Mouse (Mus musculus) left cerebral cortex, postnatal 25 days (tissue): ENCODE results near the gene Gabpb2. TPM values are rescaled to one million over a fixed set of nuclear protein-coding genes. Genes with fewer than 3 reads are reported as not detected.
"Not testable (repeated sequence)": the region's sequence is repeated elsewhere in the genome, so short reads cannot be mapped to it uniquely, and the experiment has no call there.

Experiments
- DNase-seq, 2 experiments: peaks; one replicate each; pipeline ENCODE4 v3.0.0; 2022; ENCODE audit warnings: low spot score in 2 of 2, mixed read lengths in 1 of 2
- intact Hi-C: fragments of 180-260 bp; cut with DNase I; formaldehyde crosslinking; loops from one replicate; pipeline ENCODE4 v1.15.1; 2025
- microRNA-seq, 2 experiments: library from miRNA; unstranded; fragments of <30 nt; microRNA quantifications; one replicate each; pipeline ENCODE4 v1.2.0; 2022
- total RNA-seq, 2 experiments: library from RNA; stranded (reverse); gene quantifications; 2 replicates each; pipeline ENCODE4 v1.2.3; 2021

Gene Gabpb2
- total RNA-seq, 2 experiments from 2014 or later = 7.5 to 8.9 TPM

- intact Hi-C loops = no loop called here
- peak in 1 of 2 experiments; percentile 56 for DNase-seq
These were observed 82.7 kb downstream of the Gabpb2 start for GRCm38 (mm10) chr3:95135023-95135422.

- DNase-seq, intact Hi-C loops: not testable (repeated sequence)
These were observed 83.6 kb downstream of the Gabpb2 start for GRCm38 (mm10) chr3:95134133-95134532.

GRCm38 (mm10) chr3:95133680-95134101 is 84.0 kb downstream of the Gabpb2 start, which contains the start of the genes Scnm1 and Lysmd1:
Scnm1 (minus strand) TSS chr3:95134011.
Lysmd1 (plus strand) TSS chr3:95134088.
- intact Hi-C loops = loop anchor here (2.0 kb wide), 1 partner anchor 23 kb away; the partner anchor contains the start of gene Vps72
- DNase-seq = peak; percentile 88 to 98

GRCm38 (mm10) chr3:95133176-95133575 is 84.5 kb downstream of the Gabpb2 start:
- intact Hi-C loops = loop anchor here (2.0 kb wide), 1 partner anchor 22 kb away; the partner anchor contains the start of gene Vps72
- no peak for DNase-seq

- intact Hi-C loops = loop anchor here (2.0 kb wide), 1 partner anchor 22 kb away; the partner anchor contains the start of gene Vps72
- DNase-seq = not testable (repeated sequence)
These were observed 85.3 kb downstream of the Gabpb2 start for GRCm38 (mm10) chr3:95132389-95132788.

Small RNA genes within 50 kb of the gene (microRNA-seq; reads per million reads assigned to microRNA genes)
- gene Mir8099-1 = 0 reads per million in 2 experiments

Other genes starting within 250 kb of the Gabpb2 start
- 10 to 100 TPM; 51.0 to 61.8 TPM for gene Pi4kb, start 243.2 kb downstream of the Gabpb2 start, total RNA-seq
- 10 to 100 TPM; 21.4 to 22.2 TPM for gene Zfp687, start 202.5 kb downstream of the Gabpb2 start, total RNA-seq
- gene Psmd4, start 175.3 kb downstream of the Gabpb2 start, total RNA-seq = 100 to 1,000 TPM; 154 to 156 TPM
- gene Pip5k1a, start 111.0 kb downstream of the Gabpb2 start, total RNA-seq = 10 to 100 TPM; 51.1 to 51.7 TPM
- gene Vps72, start 106.9 kb downstream of the Gabpb2 start, total RNA-seq = 10 to 100 TPM; 36.2 to 43.7 TPM
- not detected for gene Tmod4, start 93.4 kb downstream of the Gabpb2 start, total RNA-seq
- gene Scnm1, start 83.9 kb downstream of the Gabpb2 start, total RNA-seq = 10 to 100 TPM; 42.1 to 46.2 TPM
- gene Lysmd1, start 83.8 kb downstream of the Gabpb2 start, total RNA-seq = 10 to 100 TPM; 16.8 to 18.1 TPM
- gene Tnfaip8l2, start 75.6 kb downstream of the Gabpb2 start, total RNA-seq = 1 to 10 TPM; 2.6 to 3.2 TPM
- 10 to 100 TPM; 24.7 to 25.3 TPM for gene Sema6c, start 57.5 kb downstream of the Gabpb2 start, total RNA-seq
- gene Cdc42se1, start 10.8 kb upstream of the Gabpb2 start, total RNA-seq = 10 to 100 TPM; 60.0 TPM
- 100 to 1,000 TPM; 329 to 339 TPM for gene Mllt11, start 14.3 kb upstream of the Gabpb2 start, total RNA-seq
- gene Gm128, start 23.7 kb upstream of the Gabpb2 start, total RNA-seq = under 1 TPM in 1 of 2 experiments, not detected in 1; 0.18 TPM
- under 1 TPM; 0.62 to 0.66 TPM for gene Bnipl, start 33.3 kb upstream of the Gabpb2 start, total RNA-seq
- gene Mindy1, start 63.4 kb upstream of the Gabpb2 start, total RNA-seq = 10 to 100 TPM; 18.7 to 20.5 TPM
- 10 to 100 TPM; 22.6 to 24.8 TPM for gene Prune1, start 64.2 kb upstream of the Gabpb2 start, total RNA-seq
- under 1 TPM; 0.57 to 0.78 TPM for gene Anxa9, start 89.3 kb upstream of the Gabpb2 start, total RNA-seq
- gene Cers2, start 96.9 kb upstream of the Gabpb2 start, total RNA-seq = 10 to 100 TPM; 44.5 to 48.9 TPM
- 10 to 100 TPM; 34.7 to 37.4 TPM for gene Setdb1, start 139.3 kb upstream of the Gabpb2 start, total RNA-seq
- not detected for gene 4930558C23Rik, start 184.9 kb upstream of the Gabpb2 start, total RNA-seq
- 10 to 100 TPM; 32.5 to 37.0 TPM for gene Arnt, start 216.5 kb upstream of the Gabpb2 start, total RNA-seq